Mouse (Mus musculus): ENCODE results near the gene Rapgef4.

DNA sequence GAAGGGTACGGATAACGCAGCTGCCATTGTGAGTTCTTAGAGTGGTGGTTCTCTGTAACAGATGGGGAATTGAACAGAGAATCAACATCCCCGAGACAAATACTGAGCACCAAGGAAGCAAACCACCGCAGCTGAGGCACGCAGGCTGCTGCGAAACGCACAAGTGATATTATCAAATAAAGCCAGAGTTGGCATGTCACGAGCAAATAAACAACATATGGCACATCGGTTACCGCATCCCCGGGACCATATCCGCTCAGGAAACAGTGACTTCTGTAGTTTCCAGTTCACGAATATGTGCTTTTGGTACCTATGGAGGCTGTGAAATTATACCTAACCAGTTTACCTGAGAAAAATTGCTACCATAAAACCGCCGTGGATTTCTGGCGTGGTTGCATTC is 24.0 kb downstream of the Rapgef4 start:
- TF ChIP-seq POLR2A (IDR thresholded peaks at IDR 0.05; ENCODE audit: borderline replicate concordance, insufficient read depth, low read length) (no peak), CTCF (IDR thresholded peaks at IDR 0.05; ENCODE audit: borderline replicate concordance, insufficient read depth, low read depth, low read length) (no peak)
